Mouse (Mus musculus): ENCODE measurements at regions not wholly inside any gene's neighbourhood (a gene's known extent, or its start where the extent isn't known, plus 50 kb on each side); places are given as distances from the start of the nearest gene placed in this dataset.
"Not testable (repeated sequence)": the region's sequence is repeated elsewhere in the genome, so short reads cannot be mapped to it uniquely, and the experiment has no call there.

DNA sequence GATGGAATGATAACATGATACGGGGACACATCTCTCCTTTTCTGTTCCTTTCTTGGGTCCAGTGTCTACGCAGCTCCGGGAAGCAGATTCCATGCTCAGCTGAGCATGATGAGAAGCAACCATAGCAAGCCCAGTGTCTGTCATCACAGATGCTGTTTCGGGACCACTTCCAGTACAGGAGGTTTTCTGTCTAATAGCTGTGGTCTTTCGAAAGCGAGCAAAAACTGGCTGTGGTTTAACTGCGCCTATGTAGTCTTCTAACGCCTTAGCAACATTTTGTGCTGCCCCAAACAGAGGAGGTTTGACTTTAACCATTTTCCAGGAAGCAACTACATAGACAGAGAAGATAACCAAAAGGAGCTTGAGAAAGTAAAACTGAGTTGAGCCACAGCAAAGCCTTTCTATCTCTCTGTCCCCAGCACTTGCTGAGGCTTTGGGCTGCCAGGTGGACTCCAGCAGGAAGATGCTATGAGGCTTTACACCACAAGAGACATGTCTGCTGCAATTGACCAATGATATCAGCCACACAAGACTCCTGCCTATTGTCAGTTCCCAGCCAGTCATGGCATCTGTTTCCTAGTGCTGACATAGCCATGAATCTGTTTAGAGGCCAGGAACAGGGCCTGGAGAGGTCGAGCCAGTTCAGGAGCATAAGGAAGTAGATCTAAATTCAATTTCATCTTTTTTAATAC, 95.1 kb downstream of the Stard3nl start:
- not testable (repeated sequence) for TF ChIP-seq POLR2A (IDR thresholded peaks at IDR 0.05; ENCODE audit: low read depth, low read length); CTCF (conservative IDR thresholded peaks at IDR 0.05; ENCODE audit: insufficient read depth, insufficient read length, low read depth, low read length)
